ENCODE assay signal across 21 mouse cellular contexts in genomic region chr9:118318357-118319140, GRCm38 (mm10).
DNase-seq lines count a peak whose midpoint lies in the region; ATAC-seq and TF ChIP-seq lines count a peak whose summit lies in the region.
"Had no signal": no experiment of that assay in that cellular context is flagged by ENCODE, and none has a peak within 500 bp of the region (broad histone marks: within the 10 kb centered on the region; RNA-seq: fewer than 3 reads in every experiment).

No protein-coding gene starts in this region.

- 84% methylated on average over 18 of the region's 18 CpGs for WGBS in embryonic facial prominence, embryonic 14.5 days
- 24% methylated on average over 18 of the region's 18 CpGs for whole genome bisulfite sequencing in forebrain, embryonic 12.5 days
- 62% methylated on average over 18 of the region's 18 CpGs for WGBS in hindbrain, embryonic 14.5 days
- WGBS in midbrain, postnatal 0 days, result 38% methylated on average over 18 of the region's 18 CpGs

- H3K4me3 ChIP-seq in embryonic facial prominence, embryonic 14.5 days (ENCODE audit: low read depth, low read length), result no peak overlapping the region
- H3K4me3 ChIP-seq in forebrain, embryonic 12.5 days (replicated peaks), result no peak overlapping the region
- H3K4me3 ChIP-seq in hindbrain, embryonic 14.5 days (replicated peaks; ENCODE audit: low read length), result no peak overlapping the region
- no peak overlapping the region for H3K4me3 ChIP-seq in midbrain, postnatal 0 days (ENCODE audit: low read depth, low read length)
- H3K4me3 ChIP-seq: embryonic facial prominence, embryonic 13.5 days; heart, embryonic 13.5 days; myocyte had no signal

- no peak overlapping the region for H3K9ac ChIP-seq in embryonic facial prominence, embryonic 14.5 days (ENCODE audit: low read depth, low read length)
- no peak overlapping the region for H3K9ac ChIP-seq in forebrain, embryonic 12.5 days
- H3K9ac ChIP-seq in hindbrain, embryonic 14.5 days, result no peak overlapping the region
- H3K9ac ChIP-seq in midbrain, postnatal 0 days (replicated peaks; ENCODE audit: low read length, poor library complexity, severe bottlenecking), result no peak overlapping the region
- H3K9ac ChIP-seq: embryonic facial prominence, embryonic 13.5 days; heart, embryonic 13.5 days had no signal

- no peak overlapping the region for H3K4me2 ChIP-seq in embryonic facial prominence, embryonic 14.5 days (ENCODE audit: low read depth, low read length)
- H3K4me2 ChIP-seq in forebrain, embryonic 12.5 days, result peak overlapping the region; percentile 4
- H3K4me2 ChIP-seq in hindbrain, embryonic 14.5 days (replicated peaks), result no peak overlapping the region
- H3K4me2 ChIP-seq in midbrain, postnatal 0 days (ENCODE audit: low read depth, low read length, poor library complexity, severe bottlenecking), result no peak overlapping the region
- H3K4me2 ChIP-seq: embryonic facial prominence, embryonic 13.5 days; heart, embryonic 13.5 days had no signal

- H3K4me1 ChIP-seq in embryonic facial prominence, embryonic 14.5 days (ENCODE audit: control insufficient read depth, insufficient read depth, low read length), result no peaks in the 10 kb centered on the region
- H3K4me1 ChIP-seq in forebrain, embryonic 12.5 days, result peaks cover 23% of the 10 kb centered on the region
- H3K4me1 ChIP-seq in hindbrain, embryonic 14.5 days (replicated peaks; ENCODE audit: control insufficient read depth, insufficient read depth, low read length), result 0 out of 2 replicates have a peak, but pooled peaks cover 6% of the 10 kb centered on the region
- H3K4me1 ChIP-seq in midbrain, postnatal 0 days (ENCODE audit: insufficient read depth, low read length), result no peaks in the 10 kb centered on the region
- H3K4me1 ChIP-seq: embryonic facial prominence, embryonic 13.5 days; heart, embryonic 13.5 days had no signal

- no peak overlapping the region for H3K27ac ChIP-seq in embryonic facial prominence, embryonic 14.5 days (replicated peaks; ENCODE audit: low read depth, low read length)
- peak overlapping the region; percentile 78 for H3K27ac ChIP-seq in forebrain, embryonic 12.5 days
- H3K27ac ChIP-seq in hindbrain, embryonic 14.5 days, result no peak overlapping the region
- no peak overlapping the region for H3K27ac ChIP-seq in midbrain, postnatal 0 days (ENCODE audit: low read depth, low read length)
- H3K27ac ChIP-seq: embryonic facial prominence, embryonic 13.5 days; heart, embryonic 13.5 days had no signal

- ATAC-seq in embryonic facial prominence, embryonic 14.5 days (ENCODE audit: low read depth), result no peak
- ATAC-seq in forebrain, embryonic 12.5 days (ENCODE audit: low FRiP score), result peak; percentile 96
- ATAC-seq in hindbrain, embryonic 14.5 days (ENCODE audit: low FRiP score), result peak; percentile 31; the same call in 1 of the 2 replicates
- 0 out of 2 replicates have a peak, but pooled peaks have one; percentile 38 for ATAC-seq in midbrain, postnatal 0 days (ENCODE audit: low FRiP score)
- ATAC-seq: CD4-positive, CD25-positive, alpha-beta regulatory T cell, adult 4 months had no signal

- peak; percentile 33 for DNase-seq in embryonic facial prominence, embryonic 14.5 days (ENCODE audit: low spot score)
- DNase-seq in hindbrain, embryonic 14.5 days (ENCODE audit: low spot score), result peak; percentile 30
- DNase-seq in midbrain, postnatal 0 days (ENCODE audit: low spot score), result peak; percentile 30
- DNase-seq in thymus, adult 18-20 months, result no peak
- DNase-seq in spleen, postnatal 4 days (ENCODE audit: low spot score in 2 of 2), result no peak
- DNase-seq in urinary bladder, postnatal 36 days (ENCODE audit: low spot score in 2 of 2), result no peak
- DNase-seq: adrenal gland, postnatal 14 days; cerebellum, adult 8-10 months; gastrocnemius, postnatal 25 days; heart, postnatal 4 days; kidney, adult 11 months; kidney, postnatal 4 days; liver; lung, adult 2 months; right cerebral cortex, postnatal 4 days; thymus, adult 2 months had no signal

- H3K9me3 ChIP-seq in embryonic facial prominence, embryonic 14.5 days (ENCODE audit: control insufficient read depth, low read length), result no peaks in the 10 kb centered on the region
- H3K9me3 ChIP-seq in forebrain, embryonic 12.5 days, result no peaks in the 10 kb centered on the region
- no peaks in the 10 kb centered on the region for H3K9me3 ChIP-seq in hindbrain, embryonic 14.5 days (ENCODE audit: control insufficient read depth, low read length)
- no peaks in the 10 kb centered on the region for H3K9me3 ChIP-seq in midbrain, postnatal 0 days (ENCODE audit: low read length)
- H3K9me3 ChIP-seq: embryonic facial prominence, embryonic 13.5 days; heart, embryonic 13.5 days had no signal

- no peaks in the 10 kb centered on the region for H3K27me3 ChIP-seq in embryonic facial prominence, embryonic 14.5 days (replicated peaks; ENCODE audit: control insufficient read depth, insufficient read depth, low read length)
- H3K27me3 ChIP-seq in forebrain, embryonic 12.5 days, result peaks cover 57% of the 10 kb centered on the region
- H3K27me3 ChIP-seq in hindbrain, embryonic 14.5 days (ENCODE audit: control insufficient read depth, insufficient read depth, low read length), result no peaks in the 10 kb centered on the region
- no peaks in the 10 kb centered on the region for H3K27me3 ChIP-seq in midbrain, postnatal 0 days (ENCODE audit: insufficient read depth, low read length)
- H3K27me3 ChIP-seq: embryonic facial prominence, embryonic 13.5 days; heart, embryonic 13.5 days had no signal

- no peak for TF ChIP-seq CTCF in midbrain, postnatal 0 days (IDR thresholded peaks at IDR 0.05)

- H3K36me3 ChIP-seq in embryonic facial prominence, embryonic 14.5 days (ENCODE audit: control insufficient read depth, insufficient read depth, low read length), result no peaks in the 10 kb centered on the region
- H3K36me3 ChIP-seq in forebrain, embryonic 12.5 days (replicated peaks), result no peaks in the 10 kb centered on the region
- no peaks in the 10 kb centered on the region for H3K36me3 ChIP-seq in hindbrain, embryonic 14.5 days (replicated peaks; ENCODE audit: control insufficient read depth, insufficient read depth)
- no peaks in the 10 kb centered on the region for H3K36me3 ChIP-seq in midbrain, postnatal 0 days (ENCODE audit: insufficient read depth, low read length)
- H3K36me3 ChIP-seq: embryonic facial prominence, embryonic 13.5 days; heart, embryonic 13.5 days had no signal

Comparison
In these comparisons a context has a peak if more than half of its experiments do, and no peak if none do; other contexts are left out.
1. DNase-seq: peak in embryonic facial prominence, embryonic 14.5 days (single experiment), hindbrain, embryonic 14.5 days (single experiment) and midbrain, postnatal 0 days (single experiment); none in thymus, adult 18-20 months (0 of 2), spleen, postnatal 4 days (0 of 2) and urinary bladder, postnatal 36 days (0 of 2).